Mouse (Mus musculus) hindbrain, postnatal 0 days (tissue): ENCODE results near the gene Il1rapl1. TPM values are rescaled to one million over a fixed set of nuclear protein-coding genes. Genes with fewer than 3 reads are reported as not detected.
A peak's percentile ranks its signal among the peaks of the same experiment; 100 is the strongest.

Experiments used
- ATAC-seq: fragments of 200-750 bp; cut with Nextera tagmentation; 2 replicates; pipeline ENCODE4 v1.8.0; 2017; ENCODE audit warnings: mild to moderate bottlenecking, moderate TSS enrichment, moderate library complexity
- DNase-seq: peaks from one replicate; pipeline ENCODE4 v3.0.0-alpha.2; 2015; ENCODE audit warnings: low spot score
- H3K27ac ChIP-seq: fragments of 300-500 bp; sonication (generic); 2 replicates; pipeline ENCODE4 v1.5.1; 2014; ENCODE audit warnings: mild to moderate bottlenecking
- H3K27me3 ChIP-seq: fragments of 300-500 bp; sonication (generic); 2 replicates; pipeline ENCODE4 v1.6.1; 2014; ENCODE audit warnings: low read length, mixed read lengths; ENCODE audit not compliant: insufficient read depth
- H3K36me3 ChIP-seq: fragments of 300-500 bp; sonication (generic); 2 replicates; pipeline ENCODE4 v1.6.1; 2014; ENCODE audit warnings: low read length, mixed read lengths; ENCODE audit not compliant: insufficient read depth
- H3K4me1 ChIP-seq: fragments of 300-500 bp; sonication (generic); 2 replicates; pipeline ENCODE4 v1.6.1; 2014; ENCODE audit warnings: antibody characterized with exemption, low read length, mixed read lengths; ENCODE audit not compliant: insufficient read depth
- H3K4me2 ChIP-seq: fragments of 300-500 bp; sonication (generic); 2 replicates; pipeline ENCODE4 v1.6.1; 2014; ENCODE audit warnings: low read depth, mild to moderate bottlenecking, low read length, moderate library complexity, mixed read lengths
- H3K4me3 ChIP-seq: fragments of 300-500 bp; sonication (generic); 2 replicates; pipeline ENCODE4 v1.5.1; 2014; ENCODE audit warnings: low read length
- H3K9ac ChIP-seq: fragments of 300-500 bp; sonication (generic); replicated peaks from 2 replicates; pipeline ENCODE4 v1.6.1; 2014; ENCODE audit warnings: mild to moderate bottlenecking, low read length, moderate library complexity, mixed read lengths
- H3K9me3 ChIP-seq: fragments of 300-500 bp; sonication (generic); 2 replicates; pipeline ENCODE4 v1.6.1; 2016; ENCODE audit warnings: low read length, mixed read lengths
- CTCF ChIP-seq: IDR thresholded peaks from 2 replicates; pipeline ENCODE4 v1.5.1; 2016; ENCODE audit warnings: antibody characterized with exemption, control low read depth, low read depth
- whole genome bisulfite sequencing: fragments of 180-500 bp; shearing (Covaris S2); extraction: QIAGEN DNeasy Blood & Tissue Kit; methylation state at CpG from one replicate; pipeline ENCODE4 v1.1.7; 2014; 5-methylcytosine and 5-hydroxymethylcytosine counted together
- polyA plus RNA-seq: library from polyadenylated mRNA; unstranded; fragments of >200 nt; fragmentation: Nextera tagmentation; extraction: Ambion mirVana; gene quantifications from 2 replicates; pipeline ENCODE4 v1.2.1, GENCODE M21; 2015
- total RNA-seq: library from RNA; depleted of rRNA; stranded (reverse); fragments of >200 nt; gene quantifications from 2 replicates; pipeline ENCODE4 v1.2.3, GENCODE M21; 2014

Il1rapl1 gene
- total and polyA plus RNA-seq, 2 experiments from 2014 or later: 3.1 to 3.6 TPM

DNA sequence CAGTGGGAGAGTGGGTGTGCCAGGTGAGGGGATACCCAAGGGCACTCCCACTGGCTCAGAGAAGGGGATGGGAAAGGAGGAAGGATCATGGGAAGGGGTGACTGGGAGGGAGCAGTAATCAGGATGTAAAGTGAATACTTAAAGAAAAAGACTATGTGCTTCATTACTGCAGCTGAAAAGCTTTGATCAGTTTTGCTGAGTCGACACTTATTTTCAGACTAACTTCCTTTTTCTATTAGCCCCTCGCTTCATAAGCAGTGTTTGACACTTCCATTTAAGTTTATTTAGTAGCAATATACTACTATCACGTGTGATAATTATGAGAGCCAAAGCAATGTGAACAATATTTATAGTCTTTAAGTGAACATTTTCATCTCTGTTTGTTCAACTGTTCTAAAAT, 1307.2 kb downstream of the Il1rapl1 start:
- DNase-seq: no peak
- Histone ChIP-seq H3K36me3 (no peaks in the 10 kb centered on the region), H3K9me3 (no peaks in the 10 kb centered on the region), H3K4me1 (no peaks in the 10 kb centered on the region), H3K4me2 (no peak overlapping the region), H3K9ac (no peak overlapping the region), H3K27ac (no peak overlapping the region), H3K4me3 (no peak overlapping the region), H3K27me3 (no peaks in the 10 kb centered on the region)
- no peak for ATAC-seq
- 76% methylated on average over 3 of the region's 3 CpGs for WGBS
- TF ChIP-seq CTCF: no peak

DNA sequence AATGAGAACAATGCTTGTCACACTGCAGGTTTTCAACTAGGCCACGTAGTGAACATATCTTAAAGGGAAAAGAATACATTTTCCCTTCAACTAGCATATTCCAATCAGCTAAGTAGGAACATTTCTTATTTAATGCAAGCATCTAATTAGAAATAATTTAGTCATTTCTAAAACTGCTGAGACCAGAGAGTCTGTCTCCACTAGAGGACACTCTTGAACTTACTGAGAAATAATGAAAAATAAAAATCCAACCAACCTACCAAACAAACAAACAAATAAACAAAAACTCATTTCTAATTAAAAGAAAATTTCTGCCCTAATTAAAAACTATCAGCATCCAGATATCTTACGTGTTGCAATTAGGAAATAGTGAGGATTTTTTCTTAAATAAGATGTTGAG, 1312.7 kb downstream of the Il1rapl1 start:
- H3K9me3 ChIP-seq: no peaks in the 10 kb centered on the region
- H3K4me2 ChIP-seq: no peak overlapping the region
- no peak for ATAC-seq
- H3K9ac ChIP-seq: no peak overlapping the region
- DNase-seq: no peak
- no peaks in the 10 kb centered on the region for H3K27me3 ChIP-seq
- no peak overlapping the region for H3K27ac ChIP-seq
- H3K4me1 ChIP-seq: no peaks in the 10 kb centered on the region
- 55% methylated on average over 2 of the region's 2 CpGs for WGBS
- peak; percentile 30 for TF ChIP-seq CTCF
- H3K4me3 ChIP-seq: no peak overlapping the region
- H3K36me3 ChIP-seq: no peaks in the 10 kb centered on the region

DNA sequence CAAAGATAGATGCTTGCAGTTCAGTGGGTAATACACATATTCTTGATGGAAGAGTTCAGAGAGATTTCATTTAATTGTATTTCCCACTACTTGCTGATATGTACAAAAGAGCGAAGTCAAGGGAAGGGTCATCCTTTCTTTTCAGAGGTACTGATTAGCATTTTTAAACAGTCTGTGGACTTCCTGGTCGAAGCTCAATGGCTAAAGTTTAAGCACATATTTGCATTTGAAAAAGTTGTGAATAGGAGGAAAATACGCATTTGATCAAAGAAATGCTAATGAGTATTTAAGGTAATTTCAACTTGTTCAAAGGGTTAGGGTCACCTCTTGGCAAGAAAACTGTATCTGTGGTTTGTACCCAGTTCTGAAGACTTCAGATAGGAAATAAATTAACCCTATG, 1386.6 kb downstream of the Il1rapl1 start:
- H3K4me2 ChIP-seq: no peak overlapping the region
- H3K9ac ChIP-seq: no peak overlapping the region
- no peak for ATAC-seq
- no peaks in the 10 kb centered on the region for H3K27me3 ChIP-seq
- H3K4me1 ChIP-seq: no peaks in the 10 kb centered on the region
- no peak overlapping the region for H3K4me3 ChIP-seq
- no peaks in the 10 kb centered on the region for H3K36me3 ChIP-seq
- DNase-seq: no peak
- no peaks in the 10 kb centered on the region for H3K9me3 ChIP-seq
- no peak for TF ChIP-seq CTCF
- H3K27ac ChIP-seq: no peak overlapping the region
- 39% methylated on average over 3 of the region's 3 CpGs for WGBS
